Mouse (Mus musculus): ENCODE results near the gene Zfand3. TPM values are rescaled to one million over a fixed set of nuclear protein-coding genes. Genes with fewer than 3 reads are reported as not detected.

Gene Zfand3
- polyA plus RNA-seq, 1 experiment from 2014 or later = 55.5 TPM

- no peak overlapping the region for H3K27ac ChIP-seq
- no peaks in the 10 kb centered on the region for H3K9me3 ChIP-seq (replicated peaks; ENCODE audit: low read length)
- no peak overlapping the region for H3K4me2 ChIP-seq (ENCODE audit: low read length)
- no peak for DNase-seq (ENCODE audit: low spot score)
- no peak overlapping the region for H3K4me3 ChIP-seq (replicated peaks; ENCODE audit: low read depth, low read length)
- H3K36me3 ChIP-seq (ENCODE audit: insufficient read depth, low read length) = no peaks in the 10 kb centered on the region
- ATAC-seq (replicated peaks; ENCODE audit: low FRiP score, low read depth) = no peak
- 84% methylated on average over 6 of the region's 6 CpGs for WGBS
- H3K27me3 ChIP-seq (ENCODE audit: insufficient read depth, low read length) = no peaks in the 10 kb centered on the region
- H3K9ac ChIP-seq (ENCODE audit: low read depth, low read length) = no peak overlapping the region
- peaks cover 33% of the 10 kb centered on the region for H3K4me1 ChIP-seq (replicated peaks; ENCODE audit: insufficient read depth, low read length)
- TF ChIP-seq CTCF (IDR thresholded peaks at IDR 0.05; ENCODE audit: low read depth) = no peak
These were observed 182.6 kb downstream of the Zfand3 start for GRCm38 (mm10) chr17:30187154-30187553.

GRCm38 (mm10) chr17:30187581-30187980 is 183.0 kb downstream of the Zfand3 start:
- no peak for TF ChIP-seq CTCF (IDR thresholded peaks at IDR 0.05; ENCODE audit: low read depth)
- Histone ChIP-seq H3K4me1 (replicated peaks; ENCODE audit: insufficient read depth, low read length) (peaks cover 33% of the 10 kb centered on the region), H3K27me3 (ENCODE audit: insufficient read depth, low read length) (no peaks in the 10 kb centered on the region), H3K4me2 (ENCODE audit: low read length) (no peak overlapping the region), H3K4me3 (replicated peaks; ENCODE audit: low read depth, low read length) (no peak overlapping the region), H3K36me3 (ENCODE audit: insufficient read depth, low read length) (0 out of 2 replicates have a peak, but pooled peaks cover 2% of the 10 kb centered on the region), H3K9ac (ENCODE audit: low read depth, low read length) (no peak overlapping the region), H3K9me3 (replicated peaks; ENCODE audit: low read length) (no peaks in the 10 kb centered on the region), H3K27ac (0 out of 2 replicates have a peak overlapping the region, but pooled peaks have one; percentile 57)
- no peak for DNase-seq (ENCODE audit: low spot score)
- ATAC-seq (replicated peaks; ENCODE audit: low FRiP score, low read depth) = no peak
- WGBS = 50% methylated on average over 5 of the region's 5 CpGs

GRCm38 (mm10) chr17:30188031-30188981 is 183.8 kb downstream of the Zfand3 start:
- WGBS = 28% methylated on average over 20 of the region's 20 CpGs
- DNase-seq (ENCODE audit: low spot score) = no peak
- Histone ChIP-seq H3K27ac (peak overlapping the region; percentile 57; the same call in 1 of the 2 replicates), H3K36me3 (ENCODE audit: insufficient read depth, low read length) (0 out of 2 replicates have a peak, but pooled peaks cover 5% of the 10 kb centered on the region), H3K4me1 (replicated peaks; ENCODE audit: insufficient read depth, low read length) (peaks cover 33% of the 10 kb centered on the region), H3K4me3 (replicated peaks; ENCODE audit: low read depth, low read length) (no peak overlapping the region), H3K4me2 (ENCODE audit: low read length) (no peak overlapping the region), H3K9ac (ENCODE audit: low read depth, low read length) (no peak overlapping the region), H3K27me3 (ENCODE audit: insufficient read depth, low read length) (no peaks in the 10 kb centered on the region), H3K9me3 (replicated peaks; ENCODE audit: low read length) (no peaks in the 10 kb centered on the region)
- no peak for TF ChIP-seq CTCF (IDR thresholded peaks at IDR 0.05; ENCODE audit: low read depth)
- no peak for ATAC-seq (replicated peaks; ENCODE audit: low FRiP score, low read depth)

GRCm38 (mm10) chr17:30191097-30191640 is 186.6 kb downstream of the Zfand3 start:
- no peak overlapping the region for H3K4me3 ChIP-seq (replicated peaks; ENCODE audit: low read depth, low read length)
- H3K9me3 ChIP-seq (replicated peaks; ENCODE audit: low read length) = no peaks in the 10 kb centered on the region
- H3K27me3 ChIP-seq (ENCODE audit: insufficient read depth, low read length) = no peaks in the 10 kb centered on the region
- H3K4me2 ChIP-seq (ENCODE audit: low read length) = no peak overlapping the region
- no peak overlapping the region for H3K27ac ChIP-seq
- 0 out of 2 replicates have a peak, but pooled peaks cover 5% of the 10 kb centered on the region for H3K36me3 ChIP-seq (ENCODE audit: insufficient read depth, low read length)
- ATAC-seq (replicated peaks; ENCODE audit: low FRiP score, low read depth) (no peak), DNase-seq (ENCODE audit: low spot score) (no peak)
- 58% methylated on average over 11 of the region's 11 CpGs for WGBS
- no peak overlapping the region for H3K9ac ChIP-seq (ENCODE audit: low read depth, low read length)
- no peak for TF ChIP-seq CTCF (IDR thresholded peaks at IDR 0.05; ENCODE audit: low read depth)
- peaks cover 37% of the 10 kb centered on the region for H3K4me1 ChIP-seq (replicated peaks; ENCODE audit: insufficient read depth, low read length)

- H3K36me3 ChIP-seq (ENCODE audit: insufficient read depth, low read length) = 0 out of 2 replicates have a peak, but pooled peaks cover 5% of the 10 kb centered on the region
- H3K27me3 ChIP-seq (ENCODE audit: insufficient read depth, low read length) = no peaks in the 10 kb centered on the region
- ATAC-seq (replicated peaks; ENCODE audit: low FRiP score, low read depth) (no peak), DNase-seq (ENCODE audit: low spot score) (no peak)
- no peak overlapping the region for H3K4me2 ChIP-seq (ENCODE audit: low read length)
- H3K4me3 ChIP-seq (replicated peaks; ENCODE audit: low read depth, low read length) = no peak overlapping the region
- peaks cover 44% of the 10 kb centered on the region for H3K4me1 ChIP-seq (replicated peaks; ENCODE audit: insufficient read depth, low read length)
- no peak overlapping the region for H3K9ac ChIP-seq (ENCODE audit: low read depth, low read length)
- TF ChIP-seq CTCF (IDR thresholded peaks at IDR 0.05; ENCODE audit: low read depth) = no peak
- no peak overlapping the region for H3K27ac ChIP-seq
- no peaks in the 10 kb centered on the region for H3K9me3 ChIP-seq (replicated peaks; ENCODE audit: low read length)
- 80% methylated on average over 26 of the region's 26 CpGs for WGBS
These were observed 188.0 kb downstream of the Zfand3 start for GRCm38 (mm10) chr17:30192416-30193005.

- ATAC-seq (replicated peaks; ENCODE audit: low FRiP score, low read depth) (no peak), DNase-seq (ENCODE audit: low spot score) (no peak)
- peaks cover 41% of the 10 kb centered on the region for H3K4me1 ChIP-seq (replicated peaks; ENCODE audit: insufficient read depth, low read length)
- no peak overlapping the region for H3K4me3 ChIP-seq (replicated peaks; ENCODE audit: low read depth, low read length)
- H3K4me2 ChIP-seq (ENCODE audit: low read length) = no peak overlapping the region
- 67% methylated on average over 2 of the region's 2 CpGs for WGBS
- H3K36me3 ChIP-seq (ENCODE audit: insufficient read depth, low read length) = 0 out of 2 replicates have a peak, but pooled peaks cover 5% of the 10 kb centered on the region
- no peak overlapping the region for H3K27ac ChIP-seq
- TF ChIP-seq CTCF (IDR thresholded peaks at IDR 0.05; ENCODE audit: low read depth) = no peak
- H3K9ac ChIP-seq (ENCODE audit: low read depth, low read length) = no peak overlapping the region
- H3K9me3 ChIP-seq (replicated peaks; ENCODE audit: low read length) = no peaks in the 10 kb centered on the region
- H3K27me3 ChIP-seq (ENCODE audit: insufficient read depth, low read length) = no peaks in the 10 kb centered on the region
These were observed 189.1 kb downstream of the Zfand3 start for GRCm38 (mm10) chr17:30193615-30194014.
